Mouse (Mus musculus): ENCODE measurements at regions not wholly inside any gene's neighbourhood (a gene's known extent, or its start where the extent isn't known, plus 50 kb on each side); places are given as distances from the start of the nearest gene placed in this dataset.

GRCm38 (mm10) chr16:24199408-24200167 is 193.7 kb upstream of the Lpp start:
- no peak for TF ChIP-seq POLR2A (IDR thresholded peaks at IDR 0.05; ENCODE audit: insufficient read depth, low read length)
- TF ChIP-seq CTCF (IDR thresholded peaks at IDR 0.05; ENCODE audit: low read depth, low read length): no peak

Data from ES-Bruce4 (cell line).